Mouse (Mus musculus): ENCODE results near the gene Retn. TPM values are rescaled to one million over a fixed set of nuclear protein-coding genes. Genes with fewer than 3 reads are reported as not detected.

The Retn gene
- 514 and 591 TPM in 2 replicates for polyA plus RNA-seq (2012; rRNA removed)

GRCm38 (mm10) chr8:3655526-3655925, at the start of gene Retn:
TSS of gene Retn (plus strand) at chr8:3655770.
- no peak for DNase-seq (ENCODE audit: low read depth)

- no peak for DNase-seq (ENCODE audit: low read depth)
Observed at GRCm38 (mm10) chr8:3606593-3606992, 49.0 kb upstream of the Retn start.

GRCm38 (mm10) chr8:3607822-3608221, 47.7 kb upstream of the Retn start:
- DNase-seq (ENCODE audit: low read depth) = no peak

- peak; percentile 84 for DNase-seq (ENCODE audit: low read depth)
Observed at GRCm38 (mm10) chr8:3609046-3609815, 46.3 kb upstream of the Retn start.

- DNase-seq (ENCODE audit: low read depth) = no peak
Observed at GRCm38 (mm10) chr8:3609816-3610150, 45.8 kb upstream of the Retn start.

GRCm38 (mm10) chr8:3621199-3621970, 34.2 kb upstream of the Retn start, which contains the start of the genes Xab2 and Pet100:
TSS of gene Xab2 (minus strand) at chr8:3621316.
TSS of gene Pet100 (plus strand) at chr8:3621548.
- DNase-seq (ENCODE audit: low read depth) = peak; percentile 96

GRCm38 (mm10) chr8:3622119-3622518, 33.5 kb upstream of the Retn start:
- DNase-seq (ENCODE audit: low read depth) = no peak

GRCm38 (mm10) chr8:3625445-3625844, 30.1 kb upstream of the Retn start, which contains the start of gene Pcp2:
TSS of gene Pcp2 (minus strand) at chr8:3625545.
- DNase-seq (ENCODE audit: low read depth) = no peak

- DNase-seq (ENCODE audit: low read depth) = no peak
Observed at GRCm38 (mm10) chr8:3626971-3627370, 28.6 kb upstream of the Retn start.

- DNase-seq (ENCODE audit: low read depth) = no peak
Observed at GRCm38 (mm10) chr8:3628014-3628413, 27.6 kb upstream of the Retn start.

- no peak for DNase-seq (ENCODE audit: low read depth)
Observed at GRCm38 (mm10) chr8:3630647-3631477, 24.7 kb upstream of the Retn start, which contains the start of gene Stxbp2. TSS of gene Stxbp2 (plus strand) at chr8:3630955.

GRCm38 (mm10) chr8:3631478-3631875, 24.1 kb upstream of the Retn start:
- no peak for DNase-seq (ENCODE audit: low read depth)

- no peak for DNase-seq (ENCODE audit: low read depth)
Observed at GRCm38 (mm10) chr8:3645804-3646203, 9.8 kb upstream of the Retn start.

GRCm38 (mm10) chr8:3646824-3647531, 8.6 kb upstream of the Retn start:
- DNase-seq (ENCODE audit: low read depth) = no peak

- DNase-seq (ENCODE audit: low read depth) = no peak
Observed at GRCm38 (mm10) chr8:3647561-3647960, 8.0 kb upstream of the Retn start.

GRCm38 (mm10) chr8:3648268-3648667, 7.3 kb upstream of the Retn start:
- DNase-seq (ENCODE audit: low read depth) = no peak

GRCm38 (mm10) chr8:3648990-3649389, 6.6 kb upstream of the Retn start:
- DNase-seq (ENCODE audit: low read depth) = no peak

GRCm38 (mm10) chr8:3652845-3653244, 2.7 kb upstream of the Retn start:
- no peak for DNase-seq (ENCODE audit: low read depth)

GRCm38 (mm10) chr8:3654726-3655508, 653 bp upstream of the Retn start:
- no peak for DNase-seq (ENCODE audit: low read depth)

GRCm38 (mm10) chr8:3656725-3657381, 1.3 kb downstream of the Retn start:
- no peak for DNase-seq (ENCODE audit: low read depth)
